Mouse (Mus musculus): Measurements from ENCODE around the gene Tbc1d5. TPM values are rescaled to one million over a fixed set of nuclear protein-coding genes. Genes with fewer than 3 reads are reported as not detected.

Tbc1d5 gene
- polyA plus RNA-seq, 1 experiment: 11.6 TPM

DNA sequence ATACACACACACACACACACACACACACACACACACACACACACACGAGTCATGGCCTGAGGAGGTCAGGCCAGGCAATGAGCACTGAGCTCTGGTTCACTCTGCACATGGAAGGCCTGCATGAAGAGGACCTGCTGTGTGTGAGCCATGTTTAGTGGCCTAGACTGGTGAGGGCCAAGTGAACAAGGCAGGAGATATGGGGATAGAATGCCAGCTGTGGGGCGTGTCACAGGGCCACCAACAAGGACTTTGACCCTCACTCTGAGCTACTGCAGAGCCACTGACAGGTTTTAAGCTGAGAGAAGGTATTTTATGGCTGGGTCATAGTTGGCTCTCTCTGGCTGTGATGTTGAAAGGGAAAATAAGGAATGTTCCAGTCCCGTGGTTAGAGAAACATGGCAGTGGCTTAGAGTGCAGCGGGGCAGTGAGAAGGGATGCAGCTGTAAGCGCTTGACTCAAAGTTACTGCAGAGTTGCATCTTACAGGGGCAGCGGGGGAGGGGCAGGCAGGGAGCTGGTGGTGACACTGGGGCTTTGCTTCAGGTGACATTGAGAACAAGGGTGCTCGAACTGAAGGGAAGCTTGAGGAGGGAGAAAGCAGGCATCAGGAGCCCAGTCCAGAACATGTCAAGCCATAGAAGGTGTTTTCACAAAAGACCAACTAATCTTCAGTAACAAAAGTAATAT, 494.0 kb downstream of the Tbc1d5 start:
- TF ChIP-seq POLR2A (IDR thresholded peaks at IDR 0.05; ENCODE audit: borderline replicate concordance, extremely low read depth, low read depth, low read length) (no peak), CTCF (IDR thresholded peaks at IDR 0.05; ENCODE audit: insufficient read depth, low read length) (no peak)
- WGBS: 80% methylated on average over 7 of the region's 7 CpGs
- H3K4me1 ChIP-seq (ENCODE audit: control insufficient read depth, insufficient read depth, low read length): 0 out of 2 replicates have a peak, but pooled peaks cover 2% of the 10 kb centered on the region
- no peak overlapping the region for H3K4me3 ChIP-seq (replicated peaks; ENCODE audit: extremely low read depth, low read depth, low read length)
- no peak for DNase-seq

Data from lung, adult 2 months (tissue).